Mouse (Mus musculus) layer of hippocampus, adult 8-10 months (tissue): ENCODE results near the gene Lrrc25. TPM values are rescaled to one million over a fixed set of nuclear protein-coding genes. Genes with fewer than 3 reads are reported as not detected.
A peak's percentile ranks its signal among the peaks of the same experiment; 100 is the strongest.

Source experiments
- DNase-seq, 2 experiments: peaks; one replicate each; pipeline ENCODE4 v3.0.0; 2022; ENCODE audit warnings: low spot score in 2 of 2
- total RNA-seq, 4 experiments: library from RNA; stranded (reverse); gene quantifications; 2 replicates each; pipeline ENCODE4 v1.2.4; 2022

Gene Lrrc25
- total RNA-seq, 4 experiments from 2014 or later: 0.24 to 1.6 (median 1.1) TPM

GRCm38 (mm10) chr8:70646775-70647174 is 30.8 kb downstream of the Lrrc25 start:
- DNase-seq: no peak

GRCm38 (mm10) chr8:70647343-70648163 is 31.6 kb downstream of the Lrrc25 start:
- DNase-seq: no peak

GRCm38 (mm10) chr8:70648164-70648442 is 32.1 kb downstream of the Lrrc25 start:
- DNase-seq: no peak

GRCm38 (mm10) chr8:70648921-70649320 is 33.0 kb downstream of the Lrrc25 start:
- DNase-seq: no peak

- DNase-seq: no peak
These were observed 33.4 kb downstream of the Lrrc25 start for GRCm38 (mm10) chr8:70649324-70649723.

- no peak for DNase-seq
These were observed 34.4 kb downstream of the Lrrc25 start for GRCm38 (mm10) chr8:70650351-70650750.

GRCm38 (mm10) chr8:70653226-70653625 is 37.3 kb downstream of the Lrrc25 start:
- DNase-seq: no peak

- no peak for DNase-seq
These were observed 38.2 kb downstream of the Lrrc25 start for GRCm38 (mm10) chr8:70654121-70654520.

- DNase-seq: no peak
These were observed 39.5 kb downstream of the Lrrc25 start for GRCm38 (mm10) chr8:70655469-70655868.

GRCm38 (mm10) chr8:70656193-70656790 is 40.3 kb downstream of the Lrrc25 start:
- DNase-seq: no peak

GRCm38 (mm10) chr8:70657214-70657613 is 41.3 kb downstream of the Lrrc25 start:
- no peak for DNase-seq

- no peak for DNase-seq
These were observed 41.8 kb downstream of the Lrrc25 start for GRCm38 (mm10) chr8:70657739-70658138.

GRCm38 (mm10) chr8:70658897-70659603 is 43.1 kb downstream of the Lrrc25 start:
- no peak for DNase-seq

GRCm38 (mm10) chr8:70659604-70660272 is 43.8 kb downstream of the Lrrc25 start:
- DNase-seq: peak; percentile 68 to 77

GRCm38 (mm10) chr8:70660273-70660725 is 44.3 kb downstream of the Lrrc25 start, which contains the start of gene Pgpep1:
TSS of gene Pgpep1 (minus strand) at chr8:70660388.
- no peak for DNase-seq

- no peak for DNase-seq
These were observed 47.7 kb downstream of the Lrrc25 start for GRCm38 (mm10) chr8:70663691-70664090.

- no peak for DNase-seq
These were observed 48.7 kb downstream of the Lrrc25 start for GRCm38 (mm10) chr8:70664631-70665030.

GRCm38 (mm10) chr8:70665599-70665998 is 49.6 kb downstream of the Lrrc25 start:
- no peak for DNase-seq

- DNase-seq: peak; percentile 56 to 58
These were observed 51.1 kb downstream of the Lrrc25 start for GRCm38 (mm10) chr8:70667071-70667470.
